Mouse (Mus musculus) heart, embryonic 14.5 days (tissue): ENCODE measurements around the gene Fes. TPM values are rescaled to one million over a fixed set of nuclear protein-coding genes. Genes with fewer than 3 reads are reported as not detected.
"Not testable (repeated sequence)": the region's sequence is repeated elsewhere in the genome, so short reads cannot be mapped to it uniquely, and the experiment has no call there.

Experiments
- ATAC-seq: fragments of 200-750 bp; cut with Nextera tagmentation; 2 replicates; pipeline ENCODE4 v1.8.0; 2017; ENCODE audit warnings: low read depth, moderate TSS enrichment; ENCODE audit not compliant: insufficient number of reproducible peaks, insufficient read depth, low FRiP score
- H3K27ac ChIP-seq, 2 experiments: fragments of 200-500 bp in 1 of 2; fragments of 300-500 bp in 1 of 2; sonication (generic) in 1 of 2; replicated peaks in 1 of 2; 2 replicates each; pipeline ENCODE4 v1.5.1; 2012 to 2014; ENCODE audit warnings: low read depth in 2 of 2, low read length in 2 of 2, control low read depth in 1 of 2, mild to moderate bottlenecking in 1 of 2, mixed read lengths in 1 of 2; ENCODE audit not compliant: control insufficient read depth in 1 of 2, insufficient read depth in 1 of 2
- H3K27me3 ChIP-seq: fragments of 300-500 bp; sonication (generic); 2 replicates; pipeline ENCODE4 v1.6.1; 2014; ENCODE audit warnings: mild to moderate bottlenecking, low read length, control low read depth; ENCODE audit not compliant: control insufficient read depth, insufficient read depth
- H3K36me3 ChIP-seq: fragments of 300-500 bp; sonication (generic); 2 replicates; pipeline ENCODE4 v1.6.1; 2014; ENCODE audit warnings: mild to moderate bottlenecking, control low read depth, low read length, mixed read lengths; ENCODE audit not compliant: control insufficient read depth, insufficient read depth
- H3K4me1 ChIP-seq, 2 experiments: fragments of 200-500 bp in 1 of 2; fragments of 300-500 bp in 1 of 2; sonication (generic) in 1 of 2; 2 replicates each; pipeline ENCODE4 v1.6.1; 2012 to 2014; ENCODE audit warnings: low read length in 2 of 2, control low read depth in 1 of 2, mixed read lengths in 1 of 2; ENCODE audit not compliant: control insufficient read depth in 2 of 2, insufficient read depth in 2 of 2
- H3K4me2 ChIP-seq: fragments of 300-500 bp; sonication (generic); 2 replicates; pipeline ENCODE4 v1.6.1; 2014; ENCODE audit warnings: mild to moderate bottlenecking, low read length
- H3K4me3 ChIP-seq, 2 experiments: fragments of 200-500 bp in 1 of 2; fragments of 300-500 bp in 1 of 2; sonication (generic) in 1 of 2; 2 replicates each; pipeline ENCODE4 v1.5.1; 2012 to 2014; ENCODE audit warnings: low read length in 2 of 2, mild to moderate bottlenecking in 2 of 2, control low read depth in 1 of 2, low read depth in 1 of 2, moderate library complexity in 1 of 2; ENCODE audit not compliant: control insufficient read depth in 1 of 2, insufficient read depth in 1 of 2
- H3K9ac ChIP-seq: fragments of 300-500 bp; sonication (generic); 2 replicates; pipeline ENCODE4 v1.6.1; 2014; ENCODE audit warnings: mild to moderate bottlenecking, low read length
- H3K9me3 ChIP-seq: fragments of 300-500 bp; sonication (generic); 2 replicates; pipeline ENCODE4 v1.6.1; 2016; ENCODE audit warnings: low read length, control low read depth; ENCODE audit not compliant: control insufficient read depth
- WGBS: fragments of 180-500 bp; shearing (Covaris S2); extraction: QIAGEN DNeasy Blood & Tissue Kit; methylation state at CpG from one replicate; pipeline ENCODE4 v1.1.7; 2014; 5-methylcytosine and 5-hydroxymethylcytosine counted together
- polyA plus RNA-seq: library from polyadenylated mRNA; unstranded; fragments of >200 nt; fragmentation: Nextera tagmentation; extraction: Ambion mirVana; gene quantifications from 2 replicates; pipeline ENCODE4 v1.2.1, GENCODE M21; 2014

The Fes gene
- polyA plus RNA-seq, 1 experiment from 2014 or later: 12.3 TPM

- H3K9me3 ChIP-seq: no peaks in the 10 kb centered on the region
- H3K4me1 ChIP-seq: peaks cover 21 to 51% of the 10 kb centered on the region in 2 experiments
- H3K27ac ChIP-seq: peak overlapping the region in 1 of 2 experiments; percentile 37; a peak in 1 of 4 replicates
- H3K9ac ChIP-seq: peak overlapping the region; percentile 98
- H3K4me3 ChIP-seq: peak overlapping the region; percentile 83; a peak in 2 of 4 replicates
- no peak for ATAC-seq
- no peaks in the 10 kb centered on the region for H3K27me3 ChIP-seq
- 49% methylated on average over 6 of the region's 6 CpGs for WGBS
- H3K4me2 ChIP-seq: peak overlapping the region; percentile 72
- peaks cover 30% of the 10 kb centered on the region for H3K36me3 ChIP-seq
Observed at GRCm38 (mm10) chr7:80400571-80400970, 12.8 kb upstream of the Fes start.

- peak overlapping the region; percentile 98 for H3K9ac ChIP-seq
- H3K4me1 ChIP-seq: peaks cover 21 to 51% of the 10 kb centered on the region in 2 experiments
- WGBS: 48% methylated on average over 5 of the region's 5 CpGs
- no peak for ATAC-seq
- H3K4me3 ChIP-seq: no peak overlapping the region; a peak in 1 of 4 replicates
- no peaks in the 10 kb centered on the region for H3K9me3 ChIP-seq
- H3K36me3 ChIP-seq: peaks cover 34% of the 10 kb centered on the region
- no peaks in the 10 kb centered on the region for H3K27me3 ChIP-seq
- H3K27ac ChIP-seq: peak overlapping the region in 1 of 2 experiments; percentile 37; a peak in 1 of 4 replicates
- H3K4me2 ChIP-seq: peak overlapping the region; percentile 72
Observed at GRCm38 (mm10) chr7:80400099-80400498, 12.4 kb upstream of the Fes start.

GRCm38 (mm10) chr7:80398654-80399444 lies 11.1 kb upstream of the Fes start:
- Histone ChIP-seq H3K9ac (no peak overlapping the region), H3K4me1 (peaks cover 18 to 41% of the 10 kb centered on the region in 2 experiments), H3K36me3 (peaks cover 44% of the 10 kb centered on the region), H3K4me3 (no peak overlapping the region), H3K4me2 (no peak overlapping the region), H3K27ac (no peak overlapping the region), H3K9me3 (no peaks in the 10 kb centered on the region), H3K27me3 (no peaks in the 10 kb centered on the region)
- ATAC-seq: no peak
- 73% methylated on average over 9 of the region's 9 CpGs for WGBS

GRCm38 (mm10) chr7:80397986-80398385 lies 10.2 kb upstream of the Fes start:
- Histone ChIP-seq H3K4me1 (peaks cover 15 to 32% of the 10 kb centered on the region in 2 experiments), H3K27me3 (no peaks in the 10 kb centered on the region), H3K9me3 (no peaks in the 10 kb centered on the region), H3K36me3 (peaks cover 52% of the 10 kb centered on the region), H3K4me3 (no peak overlapping the region), H3K4me2 (no peak overlapping the region), H3K9ac (no peak overlapping the region), H3K27ac (no peak overlapping the region)
- no peak for ATAC-seq
- 95% methylated on average over 9 of the region's 9 CpGs for WGBS

- not testable (repeated sequence) for H3K4me2 ChIP-seq, ATAC-seq, H3K9ac ChIP-seq, H3K27me3 ChIP-seq, H3K9me3 ChIP-seq, H3K4me3 ChIP-seq, H3K27ac ChIP-seq
- WGBS: 86% methylated on average over 4 of the region's 4 CpGs
- H3K4me1 ChIP-seq: peaks cover 15 to 31% of the 10 kb centered on the region in 2 experiments
- H3K36me3 ChIP-seq: peaks cover 68% of the 10 kb centered on the region
Observed at GRCm38 (mm10) chr7:80396427-80396826, 8.7 kb upstream of the Fes start.

- no peak for ATAC-seq
Observed at GRCm38 (mm10) chr7:80394600-80394999, 6.9 kb upstream of the Fes start.

GRCm38 (mm10) chr7:80392119-80392518 lies 4.4 kb upstream of the Fes start:
- Histone ChIP-seq H3K9me3 (no peaks in the 10 kb centered on the region), H3K4me3 (no peak overlapping the region), H3K36me3 (peaks cover 71% of the 10 kb centered on the region), H3K27ac (no peak overlapping the region), H3K27me3 (no peaks in the 10 kb centered on the region), H3K4me2 (no peak overlapping the region), H3K9ac (no peak overlapping the region), H3K4me1 (peaks cover 5 to 12% of the 10 kb centered on the region in 2 experiments; a peak in 3 of 4 replicates)
- no peak for ATAC-seq
- WGBS: 84% methylated on average over 15 of the region's 15 CpGs

More at GRCm38 (mm10) chr7:80394600-80394999, 6.9 kb upstream of the Fes start:
- no peak overlapping the region for H3K9ac ChIP-seq
- 78% methylated on average over 4 of the region's 4 CpGs for WGBS
- H3K4me3 ChIP-seq: no peak overlapping the region
- peaks cover 85% of the 10 kb centered on the region for H3K36me3 ChIP-seq
- H3K4me1 ChIP-seq: peaks cover 0 to 13% of the 10 kb centered on the region in 2 experiments; a peak in 1 of 4 replicates
- no peak overlapping the region for H3K4me2 ChIP-seq
- H3K9me3 ChIP-seq: no peaks in the 10 kb centered on the region
- H3K27me3 ChIP-seq: no peaks in the 10 kb centered on the region
- no peak overlapping the region for H3K27ac ChIP-seq
